Mouse (Mus musculus): ENCODE data around the gene Naip1.

GRCm38 (mm10) chr13:100438701-100439100 lies 14.0 kb downstream of the Naip1 start:
- TF ChIP-seq CTCF (IDR thresholded peaks at IDR 0.05; ENCODE audit: low read depth, low read length) (no peak), POLR2A (IDR thresholded peaks at IDR 0.05; ENCODE audit: extremely low read depth, insufficient read depth, low read length) (no peak)
